Mouse (Mus musculus): ENCODE data around the gene Sag. TPM values are rescaled to one million over a fixed set of nuclear protein-coding genes. Genes with fewer than 3 reads are reported as not detected.

Sag gene
- total RNA-seq (2023), result 1 to 10 TPM; 2.5 to 3.4 TPM

GRCm38 (mm10) chr1:87803576-87803975 lies at the start of gene Sag:
TSS of gene Sag (plus strand) at chr1:87803680.

GRCm38 (mm10) chr1:87755641-87756470 lies 47.6 kb upstream of the Sag start, which contains the start of gene Atg16l1:
TSS of gene Atg16l1 (plus strand) at chr1:87755870.

GRCm38 (mm10) chr1:87852892-87853600 lies 49.6 kb downstream of the Sag start, which contains the start of gene Dgkd:
TSS of gene Dgkd (plus strand) at chr1:87853287.

Other genes starting within 250 kb of the Sag start
- gene Ngef, start 229.8 kb upstream of the Sag start, total RNA-seq (2023), result not detected
- 100 to 1,000 TPM; 323 to 329 TPM for gene Inpp5d, start 183.4 kb upstream of the Sag start, total RNA-seq (2023)
- 10 to 100 TPM; 38.5 to 39.6 TPM for gene Atg16l1, start 47.8 kb upstream of the Sag start, total RNA-seq (2023)
- gene Dgkd, start 49.6 kb downstream of the Sag start, total RNA-seq (2023), result 100 to 1,000 TPM; 138 to 162 TPM
- gene Usp40, start 204.9 kb downstream of the Sag start, total RNA-seq (2023), result 1 to 10 TPM; 5.2 to 6.6 TPM

All from neutrophil, adult 59 days (primary cell).